In the genomic region with DNA sequence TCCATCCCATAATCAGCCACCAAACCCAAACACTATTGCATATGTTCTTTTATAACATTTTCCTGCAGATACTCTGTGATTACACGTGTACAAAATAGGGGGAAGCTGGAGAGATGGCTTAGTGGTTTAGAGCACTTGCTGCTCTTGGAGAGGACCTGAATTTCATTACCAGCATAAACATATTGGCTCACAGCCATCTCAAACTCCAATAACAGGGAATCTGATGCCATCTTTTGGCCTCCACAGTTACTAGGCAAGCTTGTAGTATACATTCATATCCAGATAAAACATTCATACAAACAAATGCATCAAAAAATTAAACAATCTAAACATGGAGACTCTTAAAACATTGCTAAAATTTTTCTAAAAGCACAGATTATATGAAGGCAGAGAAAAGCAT, we compare ENCODE assay signal across 22 mouse cellular contexts.
A peak's percentile ranks its signal among the peaks of the same experiment; 100 is the strongest.
DNase-seq lines count a peak whose midpoint lies in the region; ATAC-seq and TF ChIP-seq lines count a peak whose summit lies in the region.
"Had no signal": no experiment of that assay in that cellular context is flagged by ENCODE, and none has a peak within 500 bp of the region (broad histone marks: within the 10 kb centered on the region; RNA-seq: fewer than 3 reads in every experiment).

No protein-coding gene starts in this region.

- WGBS in forebrain, embryonic 13.5 days: 53% methylated on average over 1 of the region's 1 CpGs
- WGBS in forebrain, embryonic 12.5 days: 52% methylated on average over 1 of the region's 1 CpGs
- WGBS in hindbrain, postnatal 0 days: 41% methylated on average over 1 of the region's 1 CpGs
- 50% methylated on average over 1 of the region's 1 CpGs for WGBS in hindbrain, embryonic 14.5 days

- no peaks in the 10 kb centered on the region for H3K4me1 ChIP-seq in forebrain, embryonic 13.5 days
- no peaks in the 10 kb centered on the region for H3K4me1 ChIP-seq in forebrain, embryonic 12.5 days
- no peaks in the 10 kb centered on the region for H3K4me1 ChIP-seq in hindbrain, postnatal 0 days (ENCODE audit: insufficient read depth, low read length)
- no peaks in the 10 kb centered on the region for H3K4me1 ChIP-seq in hindbrain, embryonic 14.5 days (replicated peaks; ENCODE audit: control insufficient read depth, insufficient read depth, low read length)
- H3K4me1 ChIP-seq: embryonic facial prominence, embryonic 13.5 days; forebrain, embryonic 10.5 days; hindbrain, embryonic 12.5 days had no signal

- no peak overlapping the region for H3K4me2 ChIP-seq in forebrain, embryonic 13.5 days
- H3K4me2 ChIP-seq in forebrain, embryonic 12.5 days: no peak overlapping the region
- no peak overlapping the region for H3K4me2 ChIP-seq in hindbrain, postnatal 0 days (ENCODE audit: low read depth, low read length)
- no peak overlapping the region for H3K4me2 ChIP-seq in hindbrain, embryonic 14.5 days (replicated peaks)
- H3K4me2 ChIP-seq: embryonic facial prominence, embryonic 13.5 days; heart, embryonic 11.5 days; hindbrain, embryonic 12.5 days had no signal

- no peak for TF ChIP-seq POLR2A in brain, embryonic 14.5 days (IDR thresholded peaks at IDR 0.05; ENCODE audit: borderline replicate concordance, extremely low read depth, insufficient read depth, insufficient read length, poor library complexity, severe bottlenecking)

- 0 out of 2 replicates have a peak, but pooled peaks have one; percentile 15 for TF ChIP-seq CTCF in hindbrain, postnatal 0 days (IDR thresholded peaks at IDR 0.05; ENCODE audit: low read depth)
- TF ChIP-seq CTCF in brain, embryonic 14.5 days (IDR thresholded peaks at IDR 0.05; ENCODE audit: borderline replicate concordance, extremely low read depth, insufficient read depth, insufficient read length): no peak

- peak; percentile 53 for DNase-seq in hindbrain, postnatal 0 days (ENCODE audit: low spot score)
- DNase-seq in hindbrain, embryonic 14.5 days (ENCODE audit: low spot score): no peak
- DNase-seq in brain, embryonic 14.5 days (ENCODE audit: low read depth): peak; percentile 66
- no peak for DNase-seq in heart, adult 11 months
- DNase-seq: adrenal gland, adult 2 months; adrenal gland, postnatal 14 days; cerebellum, adult 18-20 months; cerebellum, adult 9-10 months; cerebellum, postnatal 25 days; gastrocnemius, postnatal 10 days; gastrocnemius, postnatal 36 days; kidney, adult 18-20 months had no signal

- H3K36me3 ChIP-seq in forebrain, embryonic 13.5 days (ENCODE audit: poor library complexity, severe bottlenecking): no peaks in the 10 kb centered on the region
- H3K36me3 ChIP-seq in forebrain, embryonic 12.5 days (replicated peaks): no peaks in the 10 kb centered on the region
- H3K36me3 ChIP-seq in hindbrain, postnatal 0 days (ENCODE audit: insufficient read depth, low read length): no peaks in the 10 kb centered on the region
- H3K36me3 ChIP-seq in hindbrain, embryonic 14.5 days (replicated peaks; ENCODE audit: control insufficient read depth, insufficient read depth): no peaks in the 10 kb centered on the region
- H3K36me3 ChIP-seq: embryonic facial prominence, embryonic 13.5 days; forebrain, embryonic 10.5 days; hindbrain, embryonic 12.5 days had no signal

- no peak overlapping the region for H3K9ac ChIP-seq in forebrain, embryonic 13.5 days
- H3K9ac ChIP-seq in forebrain, embryonic 12.5 days: no peak overlapping the region
- H3K9ac ChIP-seq in hindbrain, postnatal 0 days (replicated peaks; ENCODE audit: low read length): no peak overlapping the region
- no peak overlapping the region for H3K9ac ChIP-seq in hindbrain, embryonic 14.5 days
- H3K9ac ChIP-seq: embryonic facial prominence, embryonic 13.5 days; hindbrain, embryonic 12.5 days had no signal

- peak; percentile 27; the same call in 1 of the 2 replicates for ATAC-seq in forebrain, embryonic 13.5 days
- no peak for ATAC-seq in forebrain, embryonic 12.5 days (ENCODE audit: low FRiP score)
- no peak for ATAC-seq in hindbrain, postnatal 0 days
- no peak for ATAC-seq in hindbrain, embryonic 14.5 days (ENCODE audit: low FRiP score)
- ATAC-seq: CD4-positive, CD25-positive, alpha-beta regulatory T cell, adult 4 months; hindbrain, embryonic 16.5 days; inflammation-experienced regulatory T-cells, adult 6 months; intestine, embryonic 16.5 days had no signal

- no peaks in the 10 kb centered on the region for H3K9me3 ChIP-seq in forebrain, embryonic 13.5 days (replicated peaks)
- no peaks in the 10 kb centered on the region for H3K9me3 ChIP-seq in forebrain, embryonic 12.5 days
- H3K9me3 ChIP-seq in hindbrain, postnatal 0 days (ENCODE audit: low read length): no peaks in the 10 kb centered on the region
- H3K9me3 ChIP-seq in hindbrain, embryonic 14.5 days (ENCODE audit: control insufficient read depth, low read length): no peaks in the 10 kb centered on the region
- H3K9me3 ChIP-seq: embryonic facial prominence, embryonic 13.5 days; forebrain, embryonic 10.5 days; hindbrain, embryonic 12.5 days had no signal

- H3K27me3 ChIP-seq in forebrain, embryonic 13.5 days: no peaks in the 10 kb centered on the region
- no peaks in the 10 kb centered on the region for H3K27me3 ChIP-seq in forebrain, embryonic 12.5 days
- no peaks in the 10 kb centered on the region for H3K27me3 ChIP-seq in hindbrain, postnatal 0 days (ENCODE audit: insufficient read depth, low read length)
- H3K27me3 ChIP-seq in hindbrain, embryonic 14.5 days (ENCODE audit: control insufficient read depth, insufficient read depth, low read length): no peaks in the 10 kb centered on the region
- H3K27me3 ChIP-seq: embryonic facial prominence, embryonic 13.5 days; hindbrain, embryonic 12.5 days had no signal

- no peak overlapping the region for H3K27ac ChIP-seq in forebrain, embryonic 13.5 days
- no peak overlapping the region for H3K27ac ChIP-seq in forebrain, embryonic 12.5 days
- no peak overlapping the region for H3K27ac ChIP-seq in hindbrain, postnatal 0 days
- no peak overlapping the region for H3K27ac ChIP-seq in hindbrain, embryonic 14.5 days
- H3K27ac ChIP-seq: embryonic facial prominence, embryonic 13.5 days; forebrain, embryonic 10.5 days; hindbrain, embryonic 12.5 days had no signal

- H3K4me3 ChIP-seq in forebrain, embryonic 13.5 days: no peak overlapping the region
- H3K4me3 ChIP-seq in forebrain, embryonic 12.5 days (replicated peaks): no peak overlapping the region
- no peak overlapping the region for H3K4me3 ChIP-seq in hindbrain, postnatal 0 days (ENCODE audit: low read length)
- no peak overlapping the region for H3K4me3 ChIP-seq in hindbrain, embryonic 14.5 days (replicated peaks; ENCODE audit: low read length)
- H3K4me3 ChIP-seq: embryonic facial prominence, embryonic 13.5 days; forebrain, embryonic 10.5 days; hindbrain, embryonic 12.5 days had no signal

Comparison
In these comparisons a context has a peak if more than half of its experiments do, and no peak if none do; other contexts are left out.
1. DNase-seq: peak in hindbrain, postnatal 0 days (single experiment) and brain, embryonic 14.5 days (single experiment); none in hindbrain, embryonic 14.5 days (single experiment) and heart, adult 11 months (single experiment).